Mouse (Mus musculus): Measurements from ENCODE around the gene 4632433K11Rik.

- TF ChIP-seq POLR2A (IDR thresholded peaks at IDR 0.05; ENCODE audit: extremely low read depth, insufficient read depth, low read length) (no peak), CTCF (IDR thresholded peaks at IDR 0.05; ENCODE audit: extremely low read depth, insufficient read depth, low read length) (no peak)
Observed at GRCm38 (mm10) chr7:5016920-5017319, 17.0 kb upstream of the 4632433K11Rik start.
